Mouse (Mus musculus) kidney, adult 8-10 months (tissue): ENCODE measurements around the gene Lypd8.
A peak's percentile ranks its signal among the peaks of the same experiment; 100 is the strongest.

ENCODE experiments used
- DNase-seq, 2 experiments: peaks; one replicate each; pipeline ENCODE4 v3.0.0; 2022

Lypd8 gene

DNA sequence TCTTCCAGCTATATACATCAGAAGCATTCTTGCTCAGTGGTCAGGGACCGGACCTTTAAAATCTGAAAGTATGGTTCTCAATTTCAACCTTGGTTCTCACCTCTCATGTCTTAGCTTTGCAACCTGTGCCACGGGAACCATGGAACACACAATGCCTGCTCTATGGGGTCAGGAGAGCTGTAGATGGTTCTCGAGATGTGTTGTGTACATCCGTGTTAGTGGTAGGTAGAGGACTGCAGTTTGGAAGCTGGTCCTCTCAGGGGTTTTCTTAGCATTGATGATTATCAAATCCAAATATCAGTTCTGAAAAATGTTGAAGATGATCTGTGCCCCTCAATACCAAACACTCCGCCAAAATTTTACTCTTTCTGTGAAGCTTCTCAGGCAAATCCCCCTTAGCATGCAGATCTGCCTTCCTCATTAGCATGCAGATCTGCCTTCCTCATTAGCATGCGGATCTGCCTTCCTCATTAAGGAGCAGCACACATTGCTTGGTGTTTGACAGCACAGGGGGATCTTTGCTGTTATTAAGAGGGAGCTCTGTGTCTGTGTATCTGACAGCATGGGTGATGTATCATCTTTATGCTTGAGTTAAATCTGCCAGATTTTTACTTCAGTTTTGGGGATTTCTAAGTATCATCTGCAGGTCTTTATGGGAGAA, 21.3 kb downstream of the Lypd8 start:
- no peak for DNase-seq

DNA sequence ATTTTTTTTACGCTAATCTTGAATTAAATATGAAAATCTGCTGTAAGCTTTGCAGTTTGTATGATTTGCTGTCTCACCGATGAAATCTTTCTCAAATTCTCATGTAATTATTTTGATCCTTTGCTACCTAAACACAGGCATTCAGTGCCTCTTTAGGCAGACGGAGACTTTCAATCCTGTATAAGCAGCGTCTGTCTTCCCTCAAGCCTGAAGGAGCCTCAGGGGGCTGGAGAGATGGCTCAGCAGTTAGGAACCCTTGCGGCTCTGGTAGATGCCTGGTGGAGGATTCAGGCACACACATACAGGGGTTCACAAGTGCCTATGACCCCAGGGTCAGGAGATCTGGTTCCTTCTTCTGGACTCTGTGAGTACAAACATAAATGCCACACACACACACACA, 21.8 kb downstream of the Lypd8 start:
- DNase-seq = no peak

DNA sequence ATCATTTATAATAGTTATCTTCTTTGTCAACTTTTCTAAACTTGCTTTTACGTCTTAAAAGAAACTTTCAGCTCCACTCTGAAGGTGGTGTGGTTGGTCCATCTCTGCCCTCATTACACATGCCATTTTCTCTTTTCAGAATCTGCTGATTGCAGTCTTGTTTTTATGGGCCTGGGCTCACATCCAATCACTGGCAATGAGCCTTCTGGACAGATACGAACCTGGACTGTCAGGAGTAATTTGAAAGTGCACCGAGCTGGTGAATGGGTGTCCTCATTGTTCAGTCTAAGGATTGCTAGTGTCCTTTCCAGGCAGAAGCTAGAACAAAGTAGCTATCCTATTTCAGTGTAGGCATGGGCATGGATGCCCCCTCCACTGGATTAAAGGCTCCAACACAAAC, 29.2 kb downstream of the Lypd8 start:
- peak in 1 of 2 experiments; percentile 25 for DNase-seq

DNA sequence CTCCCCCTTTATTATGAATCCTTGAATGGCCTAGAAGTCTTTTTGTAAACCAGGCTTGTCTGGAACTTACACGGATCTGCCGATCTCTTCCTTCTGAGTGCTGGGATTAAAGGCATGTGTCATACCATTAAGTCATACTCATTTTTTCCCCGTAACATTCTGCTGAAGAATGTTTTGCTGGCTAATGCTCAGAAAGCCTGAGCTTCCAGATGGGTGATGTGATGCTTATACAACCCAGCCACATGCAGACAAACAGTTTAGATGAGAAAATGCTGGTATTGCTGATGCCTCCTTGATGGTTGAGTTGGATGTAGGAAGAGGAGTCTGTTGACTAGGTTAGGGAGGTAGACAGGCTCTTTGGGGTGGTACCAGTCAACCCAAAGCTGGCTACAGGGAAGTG, 39.5 kb downstream of the Lypd8 start:
- no peak for DNase-seq

DNA sequence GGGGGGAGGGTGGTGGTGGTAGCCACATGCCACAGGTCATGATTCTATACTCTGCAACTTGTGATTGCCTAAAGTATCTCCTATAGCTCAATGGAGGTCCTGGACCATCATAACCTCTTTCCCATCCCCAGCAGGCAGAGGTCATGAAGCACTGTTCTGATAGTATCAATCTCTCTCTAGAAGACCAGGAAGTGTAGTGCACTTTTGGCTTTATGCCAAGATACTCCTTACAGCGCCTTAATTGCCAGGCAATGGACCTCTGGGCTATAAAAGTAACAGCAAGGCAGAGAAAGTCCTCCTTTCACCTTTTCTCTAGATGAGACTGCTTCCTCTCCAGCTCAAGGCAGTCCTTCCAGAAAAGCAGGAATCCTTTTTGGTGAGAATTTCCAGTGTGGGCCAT, 42.0 kb downstream of the Lypd8 start, which contains the start of gene 1810065E05Rik:
Gene 1810065E05Rik, plus strand, starts transcription at position 297 of the 400 bp plus-strand sequence.
- no peak for DNase-seq

DNA sequence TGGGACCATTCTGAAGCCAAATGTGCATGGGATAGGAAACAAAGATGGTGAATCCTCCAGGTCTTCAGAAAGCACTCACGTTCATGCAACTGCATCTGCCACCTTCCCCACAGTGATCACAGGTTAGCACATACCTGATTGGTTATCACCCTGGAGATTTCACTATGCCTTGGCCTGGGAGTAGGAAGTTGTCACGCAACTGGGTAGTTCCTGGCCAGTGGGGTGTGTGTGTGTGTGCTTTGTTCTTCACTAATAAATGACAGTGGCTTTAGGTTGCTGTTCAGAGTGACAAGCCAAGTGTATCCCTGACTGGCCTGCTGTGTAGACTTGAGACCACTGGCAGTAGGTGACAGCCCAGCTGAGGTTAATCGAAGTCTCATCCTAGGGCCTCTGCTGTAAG, 53.4 kb downstream of the Lypd8 start, which contains the start of gene Gm12253:
Gene Gm12253, plus strand, starts transcription at position 301 of the 400 bp plus-strand sequence.
- DNase-seq = no peak

DNA sequence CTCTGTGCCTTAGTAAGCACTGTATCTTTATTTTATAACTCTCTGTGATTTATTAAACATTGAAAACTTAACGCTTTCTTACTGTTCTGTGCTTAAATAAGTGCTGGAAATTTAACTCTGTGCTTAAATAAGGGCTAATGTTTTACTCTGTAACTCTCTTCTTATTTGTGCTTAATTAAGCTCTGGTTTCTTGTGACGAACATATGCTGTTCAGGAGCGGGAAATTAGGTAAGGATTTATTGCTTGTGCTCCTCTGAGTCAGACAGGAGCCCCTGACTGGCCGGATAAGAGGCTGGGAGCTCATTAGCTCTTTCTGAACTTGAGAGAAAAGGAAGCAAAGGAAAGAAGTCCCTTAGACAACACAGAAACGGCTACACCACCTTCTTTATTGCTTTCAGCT, 59.0 kb downstream of the Lypd8 start:
- no peak for DNase-seq
